Mouse (Mus musculus): ENCODE data around the gene Invs. TPM values are rescaled to one million over a fixed set of nuclear protein-coding genes. Genes with fewer than 3 reads are reported as not detected.

Gene Invs
- polyA plus RNA-seq, 1 experiment = 10.7 TPM

GRCm38 (mm10) chr4:48472792-48473650 is 193.5 kb downstream of the Invs start, which contains the start of gene Tex10:
TSS of gene Tex10 (minus strand) at chr4:48473459.
- no peak within 1 kb of the TSS for H3K27ac ChIP-seq (ENCODE audit: insufficient read depth, low read length)
- no peak for TF ChIP-seq CTCF (IDR thresholded peaks at IDR 0.05; ENCODE audit: extremely low read depth, insufficient read depth, low read length)
- TF ChIP-seq POLR2A (IDR thresholded peaks at IDR 0.05; ENCODE audit: extremely low read depth, insufficient read depth, low read length) = peak; percentile 74; the same call in 1 of the 2 replicates
- peaks cover 3% of the 10 kb centered on the region; the same call in 1 of the 2 replicates for H3K4me1 ChIP-seq (ENCODE audit: control insufficient read depth, insufficient read depth, low read length)
- peak within 1 kb of the TSS; percentile 33 for H3K4me3 ChIP-seq (ENCODE audit: insufficient read depth, low read length)

GRCm38 (mm10) chr4:48473651-48474011 is 194.1 kb downstream of the Invs start:
- TF ChIP-seq POLR2A (IDR thresholded peaks at IDR 0.05; ENCODE audit: extremely low read depth, insufficient read depth, low read length) (no peak), CTCF (IDR thresholded peaks at IDR 0.05; ENCODE audit: extremely low read depth, insufficient read depth, low read length) (no peak)
- Histone ChIP-seq H3K27ac (ENCODE audit: insufficient read depth, low read length) (no peak overlapping the region), H3K4me1 (ENCODE audit: control insufficient read depth, insufficient read depth, low read length) (peaks cover 3% of the 10 kb centered on the region; the same call in 1 of the 2 replicates), H3K4me3 (ENCODE audit: insufficient read depth, low read length) (peak overlapping the region; percentile 33)

GRCm38 (mm10) chr4:48481287-48481686 is 201.7 kb downstream of the Invs start:
- TF ChIP-seq POLR2A (IDR thresholded peaks at IDR 0.05; ENCODE audit: extremely low read depth, insufficient read depth, low read length) = no peak
- TF ChIP-seq CTCF (IDR thresholded peaks at IDR 0.05; ENCODE audit: extremely low read depth, insufficient read depth, low read length) = peak; percentile 36; the same call in 1 of the 2 replicates
- Histone ChIP-seq H3K4me3 (ENCODE audit: insufficient read depth, low read length) (no peak overlapping the region), H3K4me1 (ENCODE audit: control insufficient read depth, insufficient read depth, low read length) (no peaks in the 10 kb centered on the region), H3K27ac (ENCODE audit: insufficient read depth, low read length) (no peak overlapping the region)

Other genes starting within 250 kb of the Invs start
- 10.5 and 12.0 TPM in 2 replicates for gene Nr4a3, start 234.6 kb upstream of the Invs start, polyA plus RNA-seq (2012; rRNA removed)
- gene Stx17, start 154.8 kb upstream of the Invs start, polyA plus RNA-seq (2012; rRNA removed) = 12.9 and 13.6 TPM in 2 replicates
- 25.0 and 28.6 TPM in 2 replicates for gene Erp44, start 202 bp upstream of the Invs start, polyA plus RNA-seq (2012; rRNA removed)
- gene Tex10, start 193.7 kb downstream of the Invs start, polyA plus RNA-seq (2012; rRNA removed) = 19.7 TPM in 2 replicates